Mouse (Mus musculus) erythroblast, embryonic 14.5 days (primary cell): ENCODE results near the gene Kcnn1.

Experiments used
- GATA1 ChIP-seq: IDR thresholded peaks from 2 replicates; pipeline ENCODE4 v1.6.1; 2012; ENCODE audit warnings: low read length, inconsistent platforms, mixed read lengths
- TAL1 ChIP-seq: IDR thresholded peaks from 3 replicates; pipeline ENCODE4 v1.6.1; 2012; ENCODE audit warnings: low read length, inconsistent platforms, mixed read lengths

DNA sequence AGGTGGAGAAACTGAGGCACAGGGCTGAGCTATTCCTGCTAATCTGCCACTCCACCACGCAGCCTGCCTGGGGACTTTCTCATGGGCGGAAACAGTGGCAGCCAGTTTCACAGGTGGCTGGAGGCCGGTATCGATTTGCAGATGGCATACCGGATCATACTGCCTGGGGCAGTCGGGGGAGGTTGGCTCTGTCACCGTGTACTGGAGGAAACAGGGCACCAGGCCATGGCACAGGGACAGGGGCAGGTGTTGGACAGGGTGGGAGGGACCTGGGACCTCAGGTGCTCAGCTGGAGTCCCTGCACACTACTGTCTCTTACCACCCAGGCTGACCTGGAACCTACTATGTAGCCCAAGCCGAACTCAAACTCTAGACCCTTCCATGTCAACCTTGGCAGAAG is 37.2 kb downstream of the Kcnn1 start:
- TF ChIP-seq TAL1: no peak
- no peak for TF ChIP-seq GATA1
